In genomic region chr7:128531929-128532328, GRCm38 (mm10) we compare ENCODE assay signal across 9 mouse cellular contexts. TPM values are rescaled to one million over a fixed set of nuclear protein-coding genes. Genes with fewer than 3 reads are reported as not detected.
DNase-seq lines count a peak whose midpoint lies in the region; ATAC-seq lines count a peak whose summit lies in the region.
"Had no signal": no experiment of that assay in that cellular context is flagged by ENCODE, and none has a peak within 500 bp of the region (broad histone marks: within the 10 kb centered on the region; RNA-seq: fewer than 3 reads in every experiment).

No protein-coding gene starts in this region.

- no peaks in the 10 kb centered on the region for H3K9me3 ChIP-seq in hindbrain, embryonic 16.5 days (ENCODE audit: control insufficient read depth, low read length)
- H3K9me3 ChIP-seq: limb, embryonic 15.5 days had no signal

- H3K27ac ChIP-seq in hindbrain, embryonic 16.5 days (ENCODE audit: low read depth, low read length): 0 out of 2 replicates have a peak overlapping the region, but pooled peaks have one; percentile 31

- H3K36me3 ChIP-seq in hindbrain, embryonic 16.5 days (ENCODE audit: control insufficient read depth, insufficient read depth, low read length): no peaks in the 10 kb centered on the region
- H3K36me3 ChIP-seq: limb, embryonic 15.5 days had no signal

- peak; percentile 10; the same call in 1 of the 2 replicates for ATAC-seq in hindbrain, embryonic 16.5 days
- ATAC-seq in megakaryocyte-erythroid progenitor cell, adult 5-6 weeks (replicated peaks; ENCODE audit: low FRiP score, low TSS enrichment, poor library complexity, severe bottlenecking): peak; percentile 18; the same call in 1 of the 2 replicates

- 0 out of 2 replicates have a peak overlapping the region, but pooled peaks have one; percentile 1 for H3K9ac ChIP-seq in hindbrain, embryonic 16.5 days (ENCODE audit: low read depth, low read length)
- H3K9ac ChIP-seq: limb, embryonic 15.5 days had no signal

- H3K4me3 ChIP-seq in hindbrain, embryonic 16.5 days (ENCODE audit: low read length): no peak overlapping the region
- H3K4me3 ChIP-seq: limb, embryonic 15.5 days had no signal

- DNase-seq in ovary, adult 18-20 months (ENCODE audit: low spot score): peak; percentile 68
- DNase-seq in ovary, postnatal 10 days (ENCODE audit: low spot score): no peak
- DNase-seq in adrenal gland, postnatal 36 days: peak; percentile 89
- peak; percentile 91 for DNase-seq in fibroblast of lung, adult 2 months (ENCODE audit: low read depth)
- no peak for DNase-seq in thymus, adult 18-20 months
- no peak for DNase-seq in natural killer cell, adult 2 months (ENCODE audit: low spot score in 2 of 2)

- H3K27me3 ChIP-seq in hindbrain, embryonic 16.5 days (replicated peaks; ENCODE audit: control insufficient read depth, insufficient read depth, low read length): no peaks in the 10 kb centered on the region
- H3K27me3 ChIP-seq: limb, embryonic 15.5 days had no signal

- H3K4me1 ChIP-seq in hindbrain, embryonic 16.5 days (ENCODE audit: control insufficient read depth, insufficient read depth, low read depth, low read length): peaks cover 48% of the 10 kb centered on the region

- 60% methylated on average over 6 of the region's 6 CpGs for WGBS in hindbrain, embryonic 16.5 days

- H3K4me2 ChIP-seq in hindbrain, embryonic 16.5 days (ENCODE audit: low read length): no peak overlapping the region
- H3K4me2 ChIP-seq: limb, embryonic 15.5 days had no signal

RNA-seq across cellular contexts. Expression of gene Bag3, which starts 8.5 kb away (rescaled TPM):
- total RNA-seq in adrenal gland, postnatal 36 days (2021): 100 to 1,000 TPM; 193 to 336 TPM
- 2.7 and 3.8 TPM in 2 replicates for polyA plus RNA-seq in hindbrain, embryonic 16.5 days (2015; fragmentation: Nextera tagmentation; extraction: Ambion mirVana)
- total RNA-seq in megakaryocyte-erythroid progenitor cell, adult 5-6 weeks (2014; fragmentation: Nextera tagmentation): 11.0 and 12.7 TPM in 2 replicates
- 6.5 and 14.2 TPM in 2 replicates for total RNA-seq in megakaryocyte-erythroid progenitor cell, adult 5-6 weeks (2017)

Comparison
In these comparisons a context has a peak if more than half of its experiments do, and no peak if none do; other contexts are left out.
1. DNase-seq: peak in ovary, adult 18-20 months (single experiment), adrenal gland, postnatal 36 days (2 of 2) and fibroblast of lung, adult 2 months (single experiment); none in ovary, postnatal 10 days (single experiment), thymus, adult 18-20 months (0 of 2) and natural killer cell, adult 2 months (0 of 2).
2. RNA of gene Bag3, which starts 8.5 kb away (total RNA-seq): 193 to 336 TPM in adrenal gland, postnatal 36 days; 6.5 to 14.2 TPM in megakaryocyte-erythroid progenitor cell, adult 5-6 weeks; every median in the first group is over 10 times any median in the second.